ENCODE assay signal across 8 mouse cellular contexts in genomic region chr2:6872131-6872893, GRCm38 (mm10).
DNase-seq lines count a peak whose midpoint lies in the region; ATAC-seq and TF ChIP-seq lines count a peak whose summit lies in the region.

No protein-coding gene starts in this region.

- peak overlapping the region; percentile 89 to 97 for H3K4me3 ChIP-seq in ES-E14 (ENCODE audit: insufficient read depth in 1 of 2, low read depth in 1 of 2, low read length in 2 of 2, poor library complexity in 1 of 2, severe bottlenecking in 1 of 2)
- H3K4me3 ChIP-seq in forebrain, postnatal 0 days (ENCODE audit: low read depth, low read length), result peak overlapping the region; percentile 87
- peak overlapping the region; percentile 93 for H3K4me3 ChIP-seq in hindbrain, embryonic 12.5 days

- under 1% methylated on average over 106 of the region's 124 CpGs for WGBS in forebrain, postnatal 0 days
- whole genome bisulfite sequencing in hindbrain, embryonic 12.5 days, result under 1% methylated on average over 99 of the region's 124 CpGs

- H3K4me1 ChIP-seq in ES-E14 (ENCODE audit: control insufficient read depth in 2 of 2, insufficient read depth in 2 of 2, low read length in 2 of 2, poor library complexity in 1 of 2), result peaks cover 0 to 2% of the 10 kb centered on the region in 2 experiments; a peak in 1 of 4 replicates
- peaks cover 26% of the 10 kb centered on the region for H3K4me1 ChIP-seq in forebrain, postnatal 0 days (ENCODE audit: insufficient read depth)
- H3K4me1 ChIP-seq in hindbrain, embryonic 12.5 days, result peaks cover 41% of the 10 kb centered on the region

- H3K36me3 ChIP-seq in ES-E14 (ENCODE audit: control insufficient read depth, insufficient read depth, low read length, poor library complexity, severe bottlenecking), result no peaks in the 10 kb centered on the region
- H3K36me3 ChIP-seq in forebrain, postnatal 0 days (ENCODE audit: insufficient read depth), result no peaks in the 10 kb centered on the region
- no peaks in the 10 kb centered on the region for H3K36me3 ChIP-seq in hindbrain, embryonic 12.5 days

- intact Hi-C loops in left cerebral cortex, postnatal 25 days (cut with DNase I), result loop anchor here (10.0 kb wide), 1 partner anchor 212 kb away; no protein-coding TSS in a partner anchor

- peak overlapping the region; percentile 84 for H3K9ac ChIP-seq in ES-E14 (ENCODE audit: insufficient read depth, low read depth, low read length, poor library complexity, severe bottlenecking)
- H3K9ac ChIP-seq in forebrain, postnatal 0 days, result peak overlapping the region; percentile 99
- peak overlapping the region; percentile 97 for H3K9ac ChIP-seq in hindbrain, embryonic 12.5 days

- ATAC-seq in forebrain, postnatal 0 days, result peak; percentile 79
- ATAC-seq in hindbrain, embryonic 12.5 days (ENCODE audit: low FRiP score), result peak; percentile 90
- ATAC-seq in megakaryocyte-erythroid progenitor cell, adult 5-6 weeks (replicated peaks; ENCODE audit: low FRiP score, low TSS enrichment, poor library complexity, severe bottlenecking), result peak; percentile 73

- no peak for TF ChIP-seq CTCF in forebrain, postnatal 0 days (IDR thresholded peaks at IDR 0.05; ENCODE audit: low read depth)

- H3K27me3 ChIP-seq in forebrain, postnatal 0 days (ENCODE audit: insufficient read depth, low read length), result no peaks in the 10 kb centered on the region
- no peaks in the 10 kb centered on the region for H3K27me3 ChIP-seq in hindbrain, embryonic 12.5 days

- H3K27ac ChIP-seq in ES-E14 (ENCODE audit: insufficient read depth, low read depth, low read length, poor library complexity, severe bottlenecking), result no peak overlapping the region
- peak overlapping the region; percentile 100 for H3K27ac ChIP-seq in forebrain, postnatal 0 days (ENCODE audit: low read depth, low read length)
- peak overlapping the region; percentile 96 for H3K27ac ChIP-seq in hindbrain, embryonic 12.5 days

- DNase-seq in ES-E14 (ENCODE audit: low read depth, low spot score), result peak; percentile 45
- DNase-seq in cerebellum, adult 11-12 months, result peak; percentile 87
- peak; percentile 80 for DNase-seq in forebrain, postnatal 0 days
- DNase-seq in left cerebral cortex, postnatal 25 days (ENCODE audit: low spot score in 2 of 2), result peak; percentile 71 to 76
- peak; percentile 83 for DNase-seq in right cerebral cortex, postnatal 25 days
- peak; percentile 66 for DNase-seq in urinary bladder, postnatal 25 days (ENCODE audit: low spot score)

- H3K9me3 ChIP-seq in ES-E14 (ENCODE audit: control insufficient read depth, insufficient read depth, low read depth, low read length), result no peaks in the 10 kb centered on the region
- H3K9me3 ChIP-seq in forebrain, postnatal 0 days (ENCODE audit: low read length), result no peaks in the 10 kb centered on the region
- H3K9me3 ChIP-seq in hindbrain, embryonic 12.5 days (replicated peaks), result no peaks in the 10 kb centered on the region

- in situ Hi-C loops in ES-E14 (cut with MboI; ENCODE audit: low sequenced_read_pairs in 2 of 2, unreplicated experiment in 2 of 2), result no loop called here

- H3K4me2 ChIP-seq in forebrain, postnatal 0 days (ENCODE audit: low read depth), result peak overlapping the region; percentile 88
- peak overlapping the region; percentile 80 for H3K4me2 ChIP-seq in hindbrain, embryonic 12.5 days (replicated peaks)

TF ChIP-seq in ES-E14, 5 proteins besides CTCF, POLR2A, EP300 and RAD21:
- peak; percentile 46; the same call in 1 of the 2 replicates for TF ChIP-seq HCFC1 (IDR thresholded peaks at IDR 0.05; ENCODE audit: borderline replicate concordance, insufficient read depth, low read length)
- no peak for TF ChIP-seq CHD2 (IDR thresholded peaks at IDR 0.05; ENCODE audit: low read depth, low read length)
